Mouse (Mus musculus) erythroblast, embryonic 14.5 days (primary cell): ENCODE data around the gene Sumo2.

Experiments used
- GATA1 ChIP-seq: IDR thresholded peaks from 2 replicates; pipeline ENCODE4 v1.6.1; 2012; ENCODE audit warnings: low read length, inconsistent platforms, mixed read lengths
- TAL1 ChIP-seq: IDR thresholded peaks from 3 replicates; pipeline ENCODE4 v1.6.1; 2012; ENCODE audit warnings: low read length, inconsistent platforms, mixed read lengths

GRCm38 (mm10) chr11:115519581-115519980 is 16.5 kb downstream of the Sumo2 start:
- no peak for TF ChIP-seq TAL1
- no peak for TF ChIP-seq GATA1
